Mouse (Mus musculus): ENCODE results near the gene Cbr1. TPM values are rescaled to one million over a fixed set of nuclear protein-coding genes. Genes with fewer than 3 reads are reported as not detected.

Gene Cbr1
- 10 to 100 TPM; 61.6 to 72.9 TPM for polyA plus RNA-seq (2017; shearing (Covaris generic))

DNA sequence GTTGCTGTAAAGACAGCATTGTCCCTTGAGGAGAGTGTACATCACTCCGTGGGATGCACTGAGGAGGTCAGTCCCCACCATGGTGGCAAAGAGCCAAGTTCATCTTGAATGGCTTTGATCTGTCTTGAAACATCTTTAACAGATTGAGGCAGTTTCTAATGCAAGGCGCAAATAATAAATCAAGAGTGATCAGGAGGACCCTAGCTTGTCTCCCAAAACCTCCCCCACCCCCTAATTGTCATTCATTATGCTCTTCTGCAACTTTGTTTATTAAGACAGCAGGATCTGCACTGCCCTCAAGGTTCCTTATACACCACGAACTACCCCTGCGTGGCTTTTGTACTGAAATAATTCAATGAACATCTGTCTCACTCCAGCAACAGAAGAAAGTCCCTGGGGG is at the start of gene Cbr1:
TSS of gene Cbr1 (plus strand) at position 301 of the 400 bp plus-strand sequence.

DNA sequence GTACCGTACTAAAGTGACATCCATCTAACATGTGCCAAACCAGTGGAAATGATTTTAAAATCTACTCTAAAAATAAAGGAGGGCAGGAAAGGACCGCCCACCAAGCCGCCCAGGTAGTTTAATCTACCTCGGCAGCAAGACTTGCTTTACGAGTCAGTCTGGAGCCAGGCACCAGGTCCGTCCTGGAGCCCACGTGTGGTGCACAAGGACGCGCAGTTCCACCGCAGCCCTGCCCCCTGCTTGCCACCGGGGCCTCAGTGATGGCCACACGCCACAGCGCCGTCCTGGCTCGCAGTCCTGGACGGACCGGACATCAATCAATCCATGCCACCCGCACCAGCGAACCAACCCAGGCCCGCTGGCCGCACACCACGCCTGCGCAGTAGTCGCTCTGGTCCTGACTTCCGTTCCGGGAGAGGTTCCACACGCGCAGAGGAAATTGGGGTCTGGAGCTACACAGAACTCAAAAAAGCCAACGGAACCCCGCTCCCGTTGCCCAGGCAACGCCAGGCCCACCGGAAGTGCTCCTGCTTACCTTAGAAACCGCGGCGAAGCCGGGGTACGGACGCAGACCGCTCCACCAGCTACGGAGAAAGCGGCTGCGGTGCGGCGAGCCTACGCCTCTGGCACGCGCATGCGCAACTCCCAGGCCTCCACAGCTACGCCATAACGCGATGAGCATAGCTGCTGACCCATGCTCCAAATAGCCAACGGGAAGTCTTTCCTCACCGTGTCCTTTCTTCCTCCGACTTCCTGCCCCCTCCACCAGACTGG is 2.0 kb upstream of the Cbr1 start, which contains the start of gene Setd4:
TSS of gene Setd4 (minus strand) at position 625 of the 774 bp plus-strand sequence.

DNA sequence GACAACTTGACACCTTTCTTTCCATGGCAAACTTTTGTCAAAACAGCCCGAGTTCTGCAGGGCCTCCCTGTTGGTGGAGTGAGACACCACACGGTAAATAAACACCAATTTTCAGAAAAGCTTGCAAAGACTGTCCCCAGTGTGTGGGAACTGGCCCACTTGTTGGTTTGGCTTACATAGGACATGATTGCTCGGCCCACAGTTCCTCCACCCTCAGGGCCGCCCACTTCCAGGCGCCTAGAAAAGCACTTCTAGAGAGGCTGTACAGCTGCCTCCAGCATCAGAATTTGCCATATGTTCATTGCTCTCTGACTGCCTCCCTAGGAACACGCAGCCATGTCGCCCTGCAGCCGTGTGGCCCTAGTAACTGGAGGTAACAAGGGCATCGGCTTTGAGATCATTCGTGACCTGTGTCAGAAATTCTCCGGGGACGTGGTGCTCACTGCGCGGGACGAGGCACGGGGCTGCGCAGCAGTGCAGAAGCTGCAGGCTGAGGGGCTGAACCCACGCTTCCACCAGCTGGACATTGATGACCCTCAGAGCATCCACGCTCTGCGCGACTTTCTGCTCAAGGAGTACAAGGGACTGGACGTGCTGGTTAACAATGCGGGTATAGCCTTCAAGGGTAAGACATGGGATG is 22.2 kb downstream of the Cbr1 start, which contains the start of gene Gm5678:
TSS of gene Gm5678 (plus strand) at position 337 of the 640 bp plus-strand sequence.

Other genes with a start within 250 kb of the Cbr1 start
- 10 to 100 TPM; 35.0 to 45.2 TPM for gene Setd4, start 1.8 kb upstream of the Cbr1 start, polyA plus RNA-seq (2017; shearing (Covaris generic))
- not detected for gene Gm5678, start 22.2 kb downstream of the Cbr1 start, polyA plus RNA-seq (2017; shearing (Covaris generic))
- gene Cbr3, start 77.4 kb downstream of the Cbr1 start, polyA plus RNA-seq (2017; shearing (Covaris generic)): under 1 TPM; 0.31 to 0.32 TPM
- gene Dop1b, start 106.1 kb downstream of the Cbr1 start, polyA plus RNA-seq (2017; shearing (Covaris generic)): 10 to 100 TPM; 43.4 to 43.5 TPM
- gene Morc3, start 226.3 kb downstream of the Cbr1 start, polyA plus RNA-seq (2017; shearing (Covaris generic)): 10 to 100 TPM; 87.0 to 88.7 TPM